Mouse (Mus musculus): ENCODE results near the gene Wdr62.

Gene Wdr62

GRCm38 (mm10) chr7:30306083-30306779 is 26.0 kb upstream of the Wdr62 start:
- no peak for DNase-seq (ENCODE audit: low read depth)

GRCm38 (mm10) chr7:30300914-30301313 is 20.7 kb upstream of the Wdr62 start:
- peak; percentile 35 for DNase-seq (ENCODE audit: low read depth)

- no peak for DNase-seq (ENCODE audit: low read depth)
Observed at GRCm38 (mm10) chr7:30297266-30297665, 17.0 kb upstream of the Wdr62 start.

GRCm38 (mm10) chr7:30296816-30297215 is 16.6 kb upstream of the Wdr62 start:
- DNase-seq (ENCODE audit: low read depth), result no peak

- DNase-seq (ENCODE audit: low read depth), result no peak
Observed at GRCm38 (mm10) chr7:30295103-30295502, 14.9 kb upstream of the Wdr62 start.

- no peak for DNase-seq (ENCODE audit: low read depth)
Observed at GRCm38 (mm10) chr7:30294296-30294695, 14.1 kb upstream of the Wdr62 start.

GRCm38 (mm10) chr7:30293795-30294194 is 13.6 kb upstream of the Wdr62 start:
- DNase-seq (ENCODE audit: low read depth), result no peak

- DNase-seq (ENCODE audit: low read depth), result no peak
Observed at GRCm38 (mm10) chr7:30291215-30292131, 11.3 kb upstream of the Wdr62 start, which contains the start of gene Clip3. TSS of gene Clip3 (plus strand) at chr7:30291728.

GRCm38 (mm10) chr7:30289714-30290399 is 9.6 kb upstream of the Wdr62 start:
- no peak for DNase-seq (ENCODE audit: low read depth)

- no peak for DNase-seq (ENCODE audit: low read depth)
Observed at GRCm38 (mm10) chr7:30289071-30289713, 9.0 kb upstream of the Wdr62 start.

- DNase-seq (ENCODE audit: low read depth), result no peak
Observed at GRCm38 (mm10) chr7:30288046-30288445, 7.8 kb upstream of the Wdr62 start.

- no peak for DNase-seq (ENCODE audit: low read depth)
Observed at GRCm38 (mm10) chr7:30286701-30287410, 6.6 kb upstream of the Wdr62 start.

GRCm38 (mm10) chr7:30282740-30283139 is 2.5 kb upstream of the Wdr62 start:
- no peak for DNase-seq (ENCODE audit: low read depth)

- DNase-seq (ENCODE audit: low read depth), result no peak
Observed at GRCm38 (mm10) chr7:30281522-30281921, 1.3 kb upstream of the Wdr62 start.

- peak; percentile 78 for DNase-seq (ENCODE audit: low read depth)
Observed at GRCm38 (mm10) chr7:30280670-30281138, 485 bp upstream of the Wdr62 start.

- no peak for DNase-seq (ENCODE audit: low read depth)
Observed at GRCm38 (mm10) chr7:30279536-30279935, 683 bp downstream of the Wdr62 start.

GRCm38 (mm10) chr7:30278911-30279310 is 1.3 kb downstream of the Wdr62 start:
- DNase-seq (ENCODE audit: low read depth), result no peak

GRCm38 (mm10) chr7:30274383-30274782 is 5.8 kb downstream of the Wdr62 start:
- no peak for DNase-seq (ENCODE audit: low read depth)

- DNase-seq (ENCODE audit: low read depth), result no peak
Observed at GRCm38 (mm10) chr7:30269641-30270040, 10.6 kb downstream of the Wdr62 start.

- DNase-seq (ENCODE audit: low read depth), result no peak
Observed at GRCm38 (mm10) chr7:30266780-30267179, 13.4 kb downstream of the Wdr62 start.

GRCm38 (mm10) chr7:30265935-30266334 is 14.3 kb downstream of the Wdr62 start:
- DNase-seq (ENCODE audit: low read depth), result no peak
